Mouse (Mus musculus) T-helper 2 cell (primary cell): ENCODE results near the gene Ufsp1.

Source experiments
- in situ Hi-C: fragments of 300-600 bp; cut with MboI, MseI; formaldehyde crosslinking; loops from one replicate; pipeline ENCODE4 v1.15.1; 2025; ENCODE audit warnings: high pct_unique_total_duplicates

Gene Ufsp1

DNA sequence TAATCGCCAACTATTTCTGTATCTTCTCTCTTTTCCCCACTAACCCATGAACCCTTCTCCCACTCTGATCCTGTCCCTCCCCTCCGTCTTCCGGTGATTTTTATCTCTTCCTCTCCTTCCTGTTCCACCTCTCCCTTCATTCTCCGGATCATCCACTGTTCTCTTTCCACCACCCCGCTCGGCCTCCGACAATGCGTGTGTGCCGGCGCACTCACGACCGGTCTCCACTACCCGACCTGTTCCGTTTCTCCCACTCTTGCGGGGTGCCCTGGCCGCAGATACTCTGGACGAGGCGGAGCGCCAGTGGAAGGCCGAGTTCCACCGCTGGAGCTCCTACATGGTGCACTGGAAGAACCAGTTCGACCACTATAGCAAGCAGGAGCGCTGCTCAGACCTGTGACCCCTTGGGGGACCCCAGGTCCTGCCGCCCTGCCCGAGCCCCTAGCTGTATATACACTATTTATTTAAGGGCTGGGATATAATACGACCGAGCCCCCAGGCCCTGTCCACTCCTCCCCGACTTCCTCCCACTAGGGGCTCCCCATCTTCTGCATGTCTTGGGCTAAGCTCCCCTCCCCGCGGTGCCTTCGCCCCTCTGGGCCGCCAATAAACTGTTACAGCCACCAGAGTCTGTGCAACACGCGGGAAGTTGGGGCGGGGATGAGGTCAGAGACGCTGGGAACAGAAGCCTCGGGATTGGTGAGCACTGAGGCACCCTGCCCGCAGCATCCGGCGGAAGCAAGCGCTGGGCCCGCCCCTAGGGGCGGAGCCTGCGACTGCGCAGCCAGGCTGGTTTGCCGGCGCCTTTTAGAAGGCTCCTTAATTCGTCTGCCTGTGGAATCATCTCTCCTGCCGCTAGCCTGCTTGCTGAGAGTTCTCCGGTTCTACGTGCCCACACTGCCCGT, at the start of gene Ufsp1:
Ufsp1 (plus strand) TSS at position 791 of the 905 bp plus-strand sequence.
- in situ Hi-C loops = loop anchor here (10.0 kb wide), 1 partner anchor 311 kb away; the partner anchor contains the start of gene Mospd3

- in situ Hi-C loops = loop anchor here (10.0 kb wide), 1 partner anchor 171 kb away; no protein-coding TSS in a partner anchor
These were observed 30.3 kb upstream of the Ufsp1 start for GRCm38 (mm10) chr5:137263897-137264720.

GRCm38 (mm10) chr5:137264787-137265186, 29.6 kb upstream of the Ufsp1 start:
- in situ Hi-C loops = loop anchor here (5.0 to 10.0 kb wide), 2 partner anchors 62 to 170 kb away; no protein-coding TSS in a partner anchor

GRCm38 (mm10) chr5:137268131-137268910, 26.1 kb upstream of the Ufsp1 start:
- in situ Hi-C loops = loop anchor here (5.0 to 10.0 kb wide), 2 partner anchors 66 to 166 kb away; no protein-coding TSS in a partner anchor

- in situ Hi-C loops = loop anchor here (10.0 kb wide), 1 partner anchor 273 kb away; no protein-coding TSS in a partner anchor
These were observed 16.8 kb upstream of the Ufsp1 start for GRCm38 (mm10) chr5:137277360-137278342.

GRCm38 (mm10) chr5:137284411-137284810, 10.0 kb upstream of the Ufsp1 start:
- in situ Hi-C loops = loop anchor here (5.0 kb wide), 1 partner anchor 127 kb away; no protein-coding TSS in a partner anchor

DNA sequence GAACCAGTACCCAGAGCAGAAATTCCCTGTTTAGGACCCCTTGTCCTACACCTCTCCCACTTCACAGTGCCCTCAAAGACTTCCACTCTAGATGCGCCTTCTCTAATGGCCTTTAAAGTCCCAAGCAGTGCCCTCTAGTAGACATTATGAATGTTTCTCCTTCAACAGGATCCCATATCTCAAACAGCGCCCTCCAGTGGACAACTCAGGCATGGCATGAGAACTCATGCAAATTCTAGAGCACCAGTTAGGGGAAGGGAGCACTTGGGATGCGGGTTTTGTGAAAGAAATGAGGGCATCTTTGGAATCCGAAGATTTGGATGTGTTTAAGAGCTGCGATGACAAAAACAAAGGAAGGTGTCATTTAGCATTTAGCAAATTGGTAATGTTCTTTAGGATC, 9.4 kb upstream of the Ufsp1 start:
- in situ Hi-C loops = loop anchor here (5.0 kb wide), 1 partner anchor 253 kb away; no protein-coding TSS in a partner anchor

GRCm38 (mm10) chr5:137285986-137286385, 8.4 kb upstream of the Ufsp1 start:
- in situ Hi-C loops = loop anchor here (5.0 kb wide), 1 partner anchor 254 kb away; no protein-coding TSS in a partner anchor

- in situ Hi-C loops = loop anchor here (5.0 kb wide), 1 partner anchor 254 kb away; no protein-coding TSS in a partner anchor
These were observed 7.8 kb upstream of the Ufsp1 start for GRCm38 (mm10) chr5:137286655-137287031.

- in situ Hi-C loops = loop anchor here (5.0 kb wide), 1 partner anchor 255 kb away; no protein-coding TSS in a partner anchor
These were observed 7.1 kb upstream of the Ufsp1 start, which contains the start of gene Ache for GRCm38 (mm10) chr5:137287032-137287952. Ache (plus strand) TSS chr5:137287519.

DNA sequence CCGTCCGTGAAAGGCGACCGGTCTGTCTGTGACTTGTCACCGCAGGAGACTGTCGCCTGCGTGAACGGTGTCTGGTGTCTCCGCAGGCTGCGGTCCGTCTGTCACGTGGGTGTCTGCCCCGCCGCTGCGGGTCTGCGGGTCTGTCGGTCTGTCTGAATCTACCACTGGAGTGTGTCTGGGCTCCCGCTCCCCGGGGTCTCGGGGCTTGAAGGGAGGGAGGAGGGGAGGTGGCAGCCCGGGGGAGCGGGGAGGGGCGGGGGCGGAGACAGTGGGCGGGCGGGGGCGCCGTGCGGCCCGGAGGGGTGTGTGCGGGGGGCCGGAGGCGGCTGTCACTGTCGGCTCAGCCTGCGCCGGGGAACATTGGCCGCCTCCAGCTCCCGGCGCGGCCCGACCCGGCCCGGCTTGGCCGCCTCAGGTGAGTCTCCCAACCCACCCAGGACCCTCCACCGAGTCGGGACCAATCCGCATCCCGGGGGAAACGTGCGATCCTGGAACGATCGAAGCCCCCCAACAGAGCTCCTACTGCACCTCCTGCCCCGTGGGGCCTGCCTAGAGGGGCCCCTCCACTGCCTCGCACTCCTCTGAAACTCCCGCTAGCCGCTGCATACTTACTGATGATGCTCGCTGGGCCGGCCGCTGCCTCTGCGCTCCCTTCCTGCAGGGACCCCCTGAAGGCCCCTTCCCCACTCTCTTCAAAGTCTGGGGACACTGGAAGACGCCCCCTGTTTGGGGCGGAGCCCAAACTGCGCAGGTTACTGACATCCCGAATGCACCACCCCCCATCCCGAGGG, 6.3 kb upstream of the Ufsp1 start:
- in situ Hi-C loops = loop anchor here (5.0 kb wide), 1 partner anchor 256 kb away; no protein-coding TSS in a partner anchor

- in situ Hi-C loops = loop anchor here (5.0 kb wide), 1 partner anchor 257 kb away; no protein-coding TSS in a partner anchor
These were observed 5.4 kb upstream of the Ufsp1 start for GRCm38 (mm10) chr5:137288999-137289470.

- in situ Hi-C loops = loop anchor here (5.0 to 10.0 kb wide), 2 partner anchors 257 to 315 kb away; partner anchors contain the start of gene Mospd3
These were observed 4.7 kb upstream of the Ufsp1 start for GRCm38 (mm10) chr5:137289591-137290365.

DNA sequence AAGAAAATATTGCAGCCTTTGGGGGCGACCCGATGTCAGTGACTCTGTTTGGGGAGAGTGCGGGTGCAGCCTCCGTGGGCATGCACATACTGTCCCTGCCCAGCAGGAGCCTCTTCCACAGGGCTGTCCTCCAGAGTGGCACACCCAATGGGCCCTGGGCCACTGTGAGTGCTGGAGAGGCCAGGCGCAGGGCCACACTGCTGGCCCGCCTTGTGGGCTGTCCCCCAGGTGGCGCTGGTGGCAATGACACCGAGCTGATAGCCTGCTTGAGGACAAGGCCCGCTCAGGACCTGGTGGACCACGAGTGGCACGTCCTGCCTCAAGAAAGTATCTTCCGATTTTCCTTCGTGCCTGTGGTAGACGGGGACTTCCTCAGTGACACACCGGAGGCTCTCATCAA, 3.8 kb upstream of the Ufsp1 start:
- in situ Hi-C loops = loop anchor here (10.0 kb wide), 1 partner anchor 314 kb away; the partner anchor contains the start of gene Mospd3

DNA sequence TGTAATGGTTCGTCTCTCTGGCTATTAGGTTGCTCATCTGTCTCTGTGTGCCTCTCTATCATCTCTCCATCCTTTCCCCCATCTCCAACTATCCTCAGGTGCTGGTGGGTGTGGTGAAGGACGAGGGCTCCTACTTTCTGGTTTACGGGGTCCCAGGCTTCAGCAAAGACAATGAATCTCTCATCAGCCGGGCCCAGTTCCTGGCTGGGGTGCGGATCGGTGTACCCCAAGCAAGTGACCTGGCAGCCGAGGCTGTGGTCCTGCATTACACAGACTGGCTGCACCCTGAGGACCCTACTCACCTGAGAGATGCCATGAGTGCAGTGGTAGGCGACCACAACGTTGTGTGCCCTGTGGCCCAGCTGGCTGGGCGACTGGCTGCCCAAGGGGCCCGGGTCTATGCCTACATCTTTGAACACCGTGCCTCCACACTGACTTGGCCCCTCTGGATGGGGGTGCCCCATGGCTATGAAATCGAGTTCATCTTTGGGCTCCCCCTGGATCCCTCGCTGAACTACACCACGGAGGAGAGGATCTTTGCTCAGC, 3.0 kb upstream of the Ufsp1 start:
- in situ Hi-C loops = loop anchor here (10.0 kb wide), 1 partner anchor 313 kb away; the partner anchor contains the start of gene Mospd3

DNA sequence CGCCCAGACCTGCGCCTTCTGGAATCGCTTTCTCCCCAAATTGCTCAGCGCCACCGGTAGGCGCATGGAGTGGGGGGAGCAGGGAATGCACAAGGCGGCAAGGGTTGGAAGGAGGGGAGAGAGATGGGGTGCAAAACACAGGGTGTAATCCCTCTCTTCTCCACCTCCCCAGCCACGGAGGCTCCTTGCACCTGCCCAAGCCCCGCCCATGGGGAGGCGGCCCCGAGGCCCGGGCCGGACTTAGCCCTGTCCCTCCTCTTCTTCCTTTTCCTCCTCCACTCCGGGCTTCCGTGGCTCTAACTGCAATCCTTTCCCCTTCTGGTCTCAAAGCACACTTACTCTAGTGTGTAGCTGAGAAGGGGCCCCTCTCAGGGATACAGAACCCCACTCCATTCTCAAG, 1.1 kb upstream of the Ufsp1 start:
- in situ Hi-C loops = loop anchor here (10.0 kb wide), 1 partner anchor 312 kb away; the partner anchor contains the start of gene Mospd3
